Mouse (Mus musculus): ENCODE data around the gene Zfp879. TPM values are rescaled to one million over a fixed set of nuclear protein-coding genes. Genes with fewer than 3 reads are reported as not detected.

Zfp879 gene
- polyA plus RNA-seq, 1 experiment = not detected

- Histone ChIP-seq H3K4me3 (ENCODE audit: low read depth, low read length) (peak within 1 kb of the TSS; percentile 76), H3K4me1 (ENCODE audit: control insufficient read depth, insufficient read depth, insufficient read length, low read length) (peaks cover 3% of the 10 kb centered on the region; the same call in 1 of the 2 replicates), H3K27ac (ENCODE audit: insufficient read depth, low read depth, low read length) (no peak within 1 kb of the TSS), H3K36me3 (ENCODE audit: control insufficient read depth, insufficient read depth, low read length) (no peaks in the 10 kb centered on the region), H3K27me3 (ENCODE audit: control insufficient read depth, insufficient read depth, low read length) (no peaks in the 10 kb centered on the region)
- TF ChIP-seq POLR2A (IDR thresholded peaks at IDR 0.05; ENCODE audit: low read depth, low read length) (no peak), CTCF (IDR thresholded peaks at IDR 0.05; ENCODE audit: extremely low read depth, insufficient read length, insufficient replicate concordance, low read depth, low read length) (no peak)
- WGBS = 3% methylated on average over 45 of the region's 45 CpGs
Observed at GRCm38 (mm10) chr11:50827010-50827953, 14.1 kb downstream of the Zfp879 start, which contains the start of gene Zfp354c. Gene Zfp354c, minus strand, starts transcription at chr11:50827724.

GRCm38 (mm10) chr11:50826214-50826613, 15.1 kb downstream of the Zfp879 start:
- H3K4me3 ChIP-seq (ENCODE audit: low read depth, low read length) = no peak overlapping the region

DNA sequence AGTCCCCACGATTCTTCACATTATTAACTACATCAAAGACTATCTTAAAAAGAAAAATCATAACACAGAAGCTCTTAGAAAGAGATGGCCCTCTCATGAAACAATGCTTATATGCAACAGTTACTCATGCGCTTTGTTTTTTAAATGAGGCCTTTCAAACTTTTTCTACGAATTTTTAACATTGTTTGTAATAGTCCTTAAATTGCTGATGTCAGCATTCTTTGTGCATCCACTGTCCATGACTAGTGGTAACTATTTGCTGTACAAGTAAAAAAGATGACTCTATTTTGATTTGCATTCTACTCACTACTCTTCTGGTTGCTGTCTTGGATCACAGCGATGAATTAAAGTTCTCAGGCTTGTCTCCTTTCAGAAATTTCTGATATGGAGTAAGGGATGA, 27.1 kb downstream of the Zfp879 start:
- WGBS = 95% methylated on average over 4 of the region's 4 CpGs
- TF ChIP-seq CTCF (IDR thresholded peaks at IDR 0.05; ENCODE audit: extremely low read depth, insufficient read length, insufficient replicate concordance, low read depth, low read length) (no peak), POLR2A (IDR thresholded peaks at IDR 0.05; ENCODE audit: low read depth, low read length) (no peak)
- no peak overlapping the region for H3K27ac ChIP-seq (ENCODE audit: insufficient read depth, low read depth, low read length)
- H3K36me3 ChIP-seq (ENCODE audit: control insufficient read depth, insufficient read depth, low read length) = no peaks in the 10 kb centered on the region; the same call in 1 of the 2 replicates
- H3K4me1 ChIP-seq (ENCODE audit: control insufficient read depth, insufficient read depth, insufficient read length, low read length) = no peaks in the 10 kb centered on the region
- no peaks in the 10 kb centered on the region for H3K27me3 ChIP-seq (ENCODE audit: control insufficient read depth, insufficient read depth, low read length)
- no peak overlapping the region for H3K4me3 ChIP-seq (ENCODE audit: low read depth, low read length)

More at GRCm38 (mm10) chr11:50826214-50826613, 15.1 kb downstream of the Zfp879 start:
- WGBS = 71% methylated on average over 2 of the region's 2 CpGs
- H3K36me3 ChIP-seq (ENCODE audit: control insufficient read depth, insufficient read depth, low read length) = no peaks in the 10 kb centered on the region
- H3K27ac ChIP-seq (ENCODE audit: insufficient read depth, low read depth, low read length) = no peak overlapping the region
- H3K27me3 ChIP-seq (ENCODE audit: control insufficient read depth, insufficient read depth, low read length) = no peaks in the 10 kb centered on the region
- H3K4me1 ChIP-seq (ENCODE audit: control insufficient read depth, insufficient read depth, insufficient read length, low read length) = peaks cover 3% of the 10 kb centered on the region; the same call in 1 of the 2 replicates
- no peak for TF ChIP-seq CTCF (IDR thresholded peaks at IDR 0.05; ENCODE audit: extremely low read depth, insufficient read length, insufficient replicate concordance, low read depth, low read length)
- no peak for TF ChIP-seq POLR2A (IDR thresholded peaks at IDR 0.05; ENCODE audit: low read depth, low read length)

DNA sequence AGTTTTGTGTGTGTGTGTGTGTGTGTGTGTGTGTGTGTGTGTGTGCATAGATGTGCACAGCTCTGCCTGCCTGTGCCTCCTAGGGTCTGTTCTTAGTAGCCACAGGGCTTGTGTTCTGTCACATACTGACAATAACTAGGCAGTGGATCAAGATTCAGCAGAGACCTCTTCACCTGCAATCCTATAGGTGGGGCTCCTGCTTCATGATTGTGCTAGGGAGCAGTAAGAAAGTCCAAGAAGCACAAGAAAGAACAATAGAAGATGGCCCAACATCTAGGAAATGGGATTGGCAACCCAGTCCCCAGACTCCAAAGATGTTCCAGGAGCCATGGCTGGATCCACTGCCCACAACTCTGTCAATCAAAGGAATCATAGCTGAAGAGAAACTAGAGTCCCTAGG, 42.5 kb downstream of the Zfp879 start:
- TF ChIP-seq POLR2A (IDR thresholded peaks at IDR 0.05; ENCODE audit: low read depth, low read length) (no peak), CTCF (IDR thresholded peaks at IDR 0.05; ENCODE audit: extremely low read depth, insufficient read length, insufficient replicate concordance, low read depth, low read length) (no peak)
- Histone ChIP-seq H3K36me3 (ENCODE audit: control insufficient read depth, insufficient read depth, low read length) (no peaks in the 10 kb centered on the region), H3K4me1 (ENCODE audit: control insufficient read depth, insufficient read depth, insufficient read length, low read length) (no peaks in the 10 kb centered on the region), H3K27me3 (ENCODE audit: control insufficient read depth, insufficient read depth, low read length) (no peaks in the 10 kb centered on the region), H3K27ac (ENCODE audit: insufficient read depth, low read depth, low read length) (no peak overlapping the region), H3K4me3 (ENCODE audit: low read depth, low read length) (no peak overlapping the region)

- no peaks in the 10 kb centered on the region for H3K36me3 ChIP-seq (ENCODE audit: control insufficient read depth, insufficient read depth, low read length)
- no peak overlapping the region for H3K4me3 ChIP-seq (ENCODE audit: low read depth, low read length)
- no peaks in the 10 kb centered on the region for H3K4me1 ChIP-seq (ENCODE audit: control insufficient read depth, insufficient read depth, insufficient read length, low read length)
- H3K27me3 ChIP-seq (ENCODE audit: control insufficient read depth, insufficient read depth, low read length) = no peaks in the 10 kb centered on the region
- no peak for TF ChIP-seq CTCF (IDR thresholded peaks at IDR 0.05; ENCODE audit: extremely low read depth, insufficient read length, insufficient replicate concordance, low read depth, low read length)
- no peak for TF ChIP-seq POLR2A (IDR thresholded peaks at IDR 0.05; ENCODE audit: low read depth, low read length)
- no peak overlapping the region for H3K27ac ChIP-seq (ENCODE audit: insufficient read depth, low read depth, low read length)
- WGBS = 63% methylated on average over 11 of the region's 11 CpGs
Observed at GRCm38 (mm10) chr11:50797674-50798073, 43.7 kb downstream of the Zfp879 start.

Other genes starting within 250 kb of the Zfp879 start
- 2.6 and 3.5 TPM in 2 replicates for gene Adamts2, start 239.5 kb downstream of the Zfp879 start, polyA plus RNA-seq (2012; rRNA removed)
- gene Zfp354c, start 13.8 kb downstream of the Zfp879 start, polyA plus RNA-seq (2012; rRNA removed) = 0.19 and 0.38 TPM in 2 replicates
- 0.24 and 0.53 TPM in 2 replicates for gene Grm6, start 9.1 kb upstream of the Zfp879 start, polyA plus RNA-seq (2012; rRNA removed)
- not detected in 2 replicates for gene Zfp454, start 46.1 kb upstream of the Zfp879 start, polyA plus RNA-seq (2012; rRNA removed)
- 0.09 and 0.61 TPM in 2 replicates for gene Zfp2, start 74.6 kb upstream of the Zfp879 start, polyA plus RNA-seq (2012; rRNA removed)
- gene Zfp354b, start 90.1 kb upstream of the Zfp879 start, polyA plus RNA-seq (2012; rRNA removed) = not detected in 2 replicates
- not detected in 2 replicates for gene 4933414I15Rik, start 102.2 kb upstream of the Zfp879 start, polyA plus RNA-seq (2012; rRNA removed)
- 0.08 TPM in 1 of 2 replicates, not detected in the other for gene Prop1, start 112.2 kb upstream of the Zfp879 start, polyA plus RNA-seq (2012; rRNA removed)
- gene Olfr1378, start 125.0 kb upstream of the Zfp879 start, polyA plus RNA-seq (2012; rRNA removed) = not detected in 2 replicates
- not detected in 2 replicates for gene Olfr1377, start 140.4 kb upstream of the Zfp879 start, polyA plus RNA-seq (2012; rRNA removed)
- gene Olfr51, start 162.0 kb upstream of the Zfp879 start, polyA plus RNA-seq (2012; rRNA removed) = not detected in 2 replicates
- not detected in 2 replicates for gene Olfr54, start 172.7 kb upstream of the Zfp879 start, polyA plus RNA-seq (2012; rRNA removed)
- gene Olfr1375, start 206.6 kb upstream of the Zfp879 start, polyA plus RNA-seq (2012; rRNA removed) = not detected in 2 replicates
- gene Zfp354a, start 217.7 kb upstream of the Zfp879 start, polyA plus RNA-seq (2012; rRNA removed) = 0.09 and 0.10 TPM in 2 replicates